Mouse (Mus musculus) E14TG2a.4 (cell line): ENCODE results near the gene Als2.

Experiments used
- H3K27me3 ChIP-seq: 2 replicates; pipeline ENCODE4 v1.6.1; 2014; ENCODE audit warnings: low read length, control low read depth; ENCODE audit not compliant: insufficient read depth
- H3K36me3 ChIP-seq: 2 replicates; pipeline ENCODE4 v1.6.1; 2014; ENCODE audit warnings: low read length, control low read depth; ENCODE audit not compliant: insufficient read depth
- H3K4me1 ChIP-seq: replicated peaks from 2 replicates; pipeline ENCODE4 v1.6.1; 2014; ENCODE audit warnings: low read depth, low read length, control low read depth
- H3K4me3 ChIP-seq: replicated peaks from 2 replicates; pipeline ENCODE4 v1.5.1; 2014; ENCODE audit warnings: mild to moderate bottlenecking, low read length
- H3K9me3 ChIP-seq: 2 replicates; pipeline ENCODE4 v1.6.1; 2014; ENCODE audit warnings: low read length, control low read depth
- CTCF ChIP-seq: conservative IDR thresholded peaks from 2 replicates; pipeline ENCODE4 v1.5.1; 2014; ENCODE audit warnings: low read length
- NANOG ChIP-seq: IDR thresholded peaks from 2 replicates; pipeline ENCODE4 v1.6.1; 2014; ENCODE audit warnings: borderline replicate concordance, low read length, mixed read lengths
- POU5F1 ChIP-seq: IDR thresholded peaks from 2 replicates; pipeline ENCODE4 v1.6.1; 2014; ENCODE audit warnings: low read length, borderline replicate concordance

The Als2 gene

DNA sequence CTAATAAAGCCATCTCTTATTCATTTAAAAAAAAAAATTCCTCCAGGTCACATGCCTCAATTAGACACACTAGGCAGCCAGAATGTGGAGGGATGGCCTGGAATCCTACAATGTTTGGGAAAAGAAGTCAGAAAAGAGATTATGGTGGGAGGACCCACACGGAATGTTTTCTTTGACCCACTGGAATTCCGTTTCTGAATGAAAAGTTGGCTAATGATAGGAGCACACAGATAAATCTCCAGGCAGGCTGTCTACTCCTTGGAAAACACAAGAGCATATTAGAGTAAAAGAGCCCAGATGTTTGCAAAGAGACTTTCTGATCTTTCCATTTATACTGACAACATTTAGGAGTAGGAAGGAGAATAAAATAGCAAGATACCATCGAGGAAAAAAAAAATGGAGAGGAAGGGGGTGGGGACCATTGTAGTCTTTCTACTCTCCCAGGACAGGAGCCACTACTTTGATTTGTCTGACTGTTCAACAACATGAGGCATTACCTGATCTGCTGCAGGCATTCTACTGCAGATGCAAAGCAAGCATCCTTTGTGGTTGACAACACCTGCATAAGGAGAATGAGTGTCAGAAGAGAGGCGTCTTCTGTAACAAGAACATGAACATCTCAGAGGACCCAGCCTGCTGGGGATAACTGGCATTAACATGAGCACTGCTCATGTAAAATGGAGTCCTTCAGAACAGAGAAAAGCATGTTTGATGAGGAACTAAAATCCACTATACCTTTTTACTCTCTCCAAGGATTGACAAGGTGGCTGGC is 69.2 kb downstream of the Als2 start:
- no peaks in the 10 kb centered on the region for H3K9me3 ChIP-seq
- no peaks in the 10 kb centered on the region for H3K27me3 ChIP-seq
- TF ChIP-seq NANOG = no peak
- TF ChIP-seq POU5F1 = no peak
- no peak for TF ChIP-seq CTCF
- peaks cover 78% of the 10 kb centered on the region for H3K36me3 ChIP-seq
- peaks cover 8% of the 10 kb centered on the region for H3K4me1 ChIP-seq
- H3K4me3 ChIP-seq = no peak overlapping the region

DNA sequence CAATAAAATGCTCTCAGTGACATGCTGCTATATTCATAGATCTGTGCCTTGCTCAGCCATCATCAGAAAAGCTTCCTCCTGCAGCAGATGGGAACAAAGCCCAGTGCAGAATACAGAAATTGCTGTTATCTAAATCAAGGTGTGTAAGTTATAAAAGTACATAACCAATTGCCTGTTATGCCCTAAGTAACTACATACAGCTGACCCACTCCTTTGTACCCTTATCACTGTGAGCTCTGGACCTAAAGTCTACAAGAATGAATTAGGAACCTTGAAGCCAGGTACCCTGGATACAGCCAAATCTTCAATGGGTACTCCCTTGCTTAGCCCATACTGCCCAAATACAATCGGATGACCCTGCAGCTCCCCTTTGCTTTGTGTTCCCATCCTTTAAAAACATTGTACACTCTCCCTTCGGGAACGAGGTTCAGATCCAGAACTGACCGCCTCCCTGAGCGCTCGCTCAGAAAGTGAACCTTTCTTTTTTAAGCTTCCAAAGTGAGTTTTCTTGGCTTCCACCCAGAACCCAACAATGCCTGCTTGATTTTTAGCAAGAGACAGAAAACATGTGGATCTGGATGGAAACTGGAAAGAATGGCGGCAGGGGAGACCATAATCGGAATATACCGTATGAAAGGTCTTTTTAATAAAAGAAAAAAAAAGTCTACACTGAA is 70.7 kb downstream of the Als2 start:
- TF ChIP-seq NANOG (no peak), CTCF (no peak), POU5F1 (no peak)
- Histone ChIP-seq H3K9me3 (no peaks in the 10 kb centered on the region), H3K4me1 (peaks cover 12% of the 10 kb centered on the region), H3K4me3 (no peak overlapping the region), H3K27me3 (no peaks in the 10 kb centered on the region), H3K36me3 (peaks cover 67% of the 10 kb centered on the region)

DNA sequence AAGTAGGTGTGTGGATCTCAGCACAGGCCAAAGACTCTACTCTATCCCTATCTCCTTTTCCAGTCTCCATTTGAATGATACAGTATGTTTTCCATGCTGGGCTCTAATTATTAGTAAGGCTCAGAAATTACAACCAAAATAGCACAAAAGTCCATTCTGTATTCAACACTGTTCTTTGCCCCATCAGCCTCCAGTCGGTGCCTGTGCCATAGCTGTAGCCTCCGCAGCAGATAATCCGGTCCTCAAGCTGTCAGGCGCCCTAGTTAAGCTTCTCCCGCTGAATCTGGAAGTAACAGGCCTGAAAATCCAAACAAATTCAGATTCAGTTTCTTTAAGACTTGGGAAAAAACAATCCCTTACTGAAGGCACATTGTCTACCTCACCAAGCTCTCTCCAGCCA is 73.1 kb downstream of the Als2 start:
- Histone ChIP-seq H3K4me1 (peaks cover 12% of the 10 kb centered on the region), H3K4me3 (no peak overlapping the region), H3K36me3 (peaks cover 53% of the 10 kb centered on the region), H3K27me3 (no peaks in the 10 kb centered on the region), H3K9me3 (no peaks in the 10 kb centered on the region)
- TF ChIP-seq CTCF = no peak
- no peak for TF ChIP-seq POU5F1
- TF ChIP-seq NANOG = no peak

DNA sequence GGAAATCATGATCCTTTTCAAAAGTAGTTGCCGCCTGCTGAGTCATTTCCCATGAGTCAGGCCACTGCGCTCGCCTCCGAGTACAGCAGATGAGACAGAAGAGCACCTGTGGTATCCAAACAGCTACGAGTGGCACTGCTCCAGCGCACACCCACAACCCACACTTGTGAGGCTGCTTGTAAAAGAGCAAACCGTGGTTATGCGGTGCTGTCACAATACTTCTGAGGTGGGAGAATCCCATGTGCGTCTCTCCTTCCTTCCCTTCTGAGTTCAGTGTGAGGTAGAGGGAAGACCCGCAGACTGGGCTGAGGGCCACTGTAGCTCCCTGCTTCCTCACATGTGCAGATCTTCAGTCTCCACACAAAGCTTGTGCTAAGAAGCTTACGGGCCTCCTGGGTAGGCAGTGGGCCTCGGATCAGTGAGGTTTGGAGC is 74.0 kb downstream of the Als2 start, which contains the start of gene Mpp4:
Gene Mpp4, minus strand, starts transcription at position 360 of the 432 bp plus-strand sequence.
- Histone ChIP-seq H3K36me3 (peaks cover 47% of the 10 kb centered on the region), H3K4me1 (peaks cover 12% of the 10 kb centered on the region), H3K9me3 (no peaks in the 10 kb centered on the region), H3K4me3 (peak within 1 kb of the TSS; percentile 29; the same call in 1 of the 2 replicates), H3K27me3 (no peaks in the 10 kb centered on the region)
- no peak for TF ChIP-seq CTCF
- TF ChIP-seq POU5F1 = no peak
- TF ChIP-seq NANOG = no peak

DNA sequence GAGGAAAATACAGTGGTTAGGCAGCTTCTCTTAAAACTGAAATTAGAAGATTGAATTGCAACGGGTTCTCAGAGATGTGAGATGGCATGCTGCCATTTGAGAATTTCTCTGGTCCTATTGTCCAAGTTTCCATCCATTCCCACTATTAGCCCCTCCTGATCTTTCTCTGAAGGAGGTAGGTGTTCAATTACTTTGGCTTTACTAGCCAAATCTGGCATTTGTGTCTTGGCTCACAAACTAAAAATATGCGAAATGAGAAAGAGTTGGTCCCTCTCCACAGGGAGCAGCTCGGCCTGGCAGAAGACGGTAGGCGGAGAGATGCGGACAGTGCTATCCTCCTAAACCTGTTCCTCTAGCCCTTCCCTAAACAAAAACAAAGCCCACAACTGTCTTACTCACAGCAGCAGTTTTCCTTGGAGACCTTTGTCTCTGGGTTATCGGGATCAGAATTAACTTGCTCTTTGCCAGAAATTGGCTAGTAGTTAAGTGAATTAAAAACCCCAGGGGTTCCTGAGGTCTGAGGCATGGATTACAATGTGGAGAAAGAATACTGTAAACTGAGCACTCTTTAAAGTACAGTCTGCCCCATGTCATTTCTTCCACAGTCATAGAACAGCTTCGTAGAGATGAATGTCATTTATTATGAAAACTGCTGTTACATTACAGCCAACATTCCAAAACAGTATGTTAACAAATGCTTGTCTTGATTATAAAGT is 74.6 kb downstream of the Als2 start:
- H3K36me3 ChIP-seq = peaks cover 41% of the 10 kb centered on the region
- H3K27me3 ChIP-seq = no peaks in the 10 kb centered on the region
- peak overlapping the region; percentile 29; the same call in 1 of the 2 replicates for H3K4me3 ChIP-seq
- H3K9me3 ChIP-seq = no peaks in the 10 kb centered on the region
- TF ChIP-seq POU5F1 (no peak), CTCF (no peak), NANOG (no peak)
- peaks cover 12% of the 10 kb centered on the region for H3K4me1 ChIP-seq

DNA sequence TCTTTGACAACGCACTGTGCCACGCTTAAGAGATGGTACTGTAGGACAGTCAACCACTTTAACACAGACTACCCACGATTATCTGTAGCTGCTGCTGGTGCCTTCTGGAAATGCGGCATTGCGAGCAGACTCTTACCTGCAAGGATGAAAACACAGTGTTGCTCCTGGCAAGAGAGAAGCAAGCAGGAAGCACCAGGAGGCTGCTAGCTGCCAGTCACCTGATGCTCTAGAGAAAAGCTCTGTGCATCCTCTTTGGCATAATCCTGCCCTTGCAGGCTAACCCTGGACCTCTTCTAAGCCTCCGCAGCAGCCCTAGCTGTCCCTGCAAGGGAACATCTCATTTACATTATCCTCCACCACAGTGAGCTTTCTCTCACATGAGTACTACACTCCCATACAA is 75.6 kb downstream of the Als2 start:
- TF ChIP-seq CTCF (no peak), POU5F1 (no peak), NANOG (no peak)
- peaks cover 30% of the 10 kb centered on the region for H3K36me3 ChIP-seq
- peaks cover 12% of the 10 kb centered on the region for H3K4me1 ChIP-seq
- H3K4me3 ChIP-seq = no peak overlapping the region
- no peaks in the 10 kb centered on the region for H3K27me3 ChIP-seq
- no peaks in the 10 kb centered on the region for H3K9me3 ChIP-seq

GRCm38 (mm10) chr1:59160871-59161270 is 76.2 kb downstream of the Als2 start:
- peaks cover 25% of the 10 kb centered on the region for H3K36me3 ChIP-seq
- H3K9me3 ChIP-seq = no peaks in the 10 kb centered on the region
- peaks cover 12% of the 10 kb centered on the region for H3K4me1 ChIP-seq
- H3K4me3 ChIP-seq = no peak overlapping the region
- TF ChIP-seq POU5F1 (no peak), CTCF (no peak), NANOG (no peak)
- H3K27me3 ChIP-seq = no peaks in the 10 kb centered on the region

- TF ChIP-seq NANOG (no peak), POU5F1 (no peak), CTCF (no peak)
- Histone ChIP-seq H3K27me3 (no peaks in the 10 kb centered on the region), H3K36me3 (peaks cover 13% of the 10 kb centered on the region), H3K9me3 (no peaks in the 10 kb centered on the region), H3K4me1 (peaks cover 12% of the 10 kb centered on the region), H3K4me3 (no peak overlapping the region)
Observed at GRCm38 (mm10) chr1:59159136-59159535, 77.9 kb downstream of the Als2 start.
